Mouse (Mus musculus): ENCODE measurements around the gene Myo9a. TPM values are rescaled to one million over a fixed set of nuclear protein-coding genes. Genes with fewer than 3 reads are reported as not detected.

Gene Myo9a
- total RNA-seq, 2 experiments from 2014 or later: 18.2 to 24.5 TPM

Other genes with a start within 250 kb of the Myo9a start
- gene Hexa, start 211.4 kb upstream of the Myo9a start, total RNA-seq (2021): 10 to 100 TPM; 74.9 to 81.7 TPM
- gene Tmem202, start 211.0 kb upstream of the Myo9a start, total RNA-seq (2021): 1 to 10 TPM; 1.3 to 2.0 TPM
- gene Celf6, start 173.0 kb upstream of the Myo9a start, total RNA-seq (2021): 10 to 100 TPM in 1 of 2 experiments, 1 to 10 TPM in 1; 8.0 to 11.5 TPM
- 10 to 100 TPM; 31.6 to 32.2 TPM for gene Parp6, start 133.6 kb upstream of the Myo9a start, total RNA-seq (2021)
- 100 to 1,000 TPM; 351 to 370 TPM for gene Pkm, start 94.5 kb upstream of the Myo9a start, total RNA-seq (2021)
- under 1 TPM; 0.28 to 0.42 TPM for gene Gramd2, start 70.8 kb upstream of the Myo9a start, total RNA-seq (2021)
- gene Senp8, start 186 bp upstream of the Myo9a start, total RNA-seq (2021): 1 to 10 TPM; 5.1 to 7.5 TPM
- gene Nr2e3, start 209.8 kb downstream of the Myo9a start, total RNA-seq (2021): not detected